Mouse (Mus musculus) retina, adult 2 months (tissue): ENCODE results near the gene Nucb2.
A peak's percentile ranks its signal among the peaks of the same experiment; 100 is the strongest.

Experiments used
- DNase-seq: peaks from one replicate; pipeline ENCODE4 v3.0.0-alpha.2; 2012; ENCODE audit warnings: low read depth, low spot score

Nucb2 gene

DNA sequence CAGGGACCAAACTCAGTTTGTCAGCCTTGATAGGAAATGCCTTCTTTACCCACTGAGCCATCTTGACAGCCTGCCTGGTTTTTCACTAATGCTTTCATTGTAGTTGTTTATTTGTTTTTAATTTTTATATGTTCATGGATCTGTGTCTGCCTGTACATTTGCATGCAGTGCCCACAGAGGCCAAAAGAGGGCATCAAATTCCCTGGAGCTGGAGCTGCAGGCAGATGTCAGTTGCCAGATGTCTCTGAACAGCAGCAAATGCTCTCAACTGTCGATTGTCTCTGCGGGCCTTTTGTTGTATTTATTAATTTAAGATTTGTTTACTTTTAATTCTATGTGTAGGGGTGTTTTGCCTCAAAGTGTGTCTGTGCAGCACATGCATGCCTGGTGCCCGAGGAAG, 15.6 kb downstream of the Nucb2 start:
- DNase-seq, result peak; percentile 20

DNA sequence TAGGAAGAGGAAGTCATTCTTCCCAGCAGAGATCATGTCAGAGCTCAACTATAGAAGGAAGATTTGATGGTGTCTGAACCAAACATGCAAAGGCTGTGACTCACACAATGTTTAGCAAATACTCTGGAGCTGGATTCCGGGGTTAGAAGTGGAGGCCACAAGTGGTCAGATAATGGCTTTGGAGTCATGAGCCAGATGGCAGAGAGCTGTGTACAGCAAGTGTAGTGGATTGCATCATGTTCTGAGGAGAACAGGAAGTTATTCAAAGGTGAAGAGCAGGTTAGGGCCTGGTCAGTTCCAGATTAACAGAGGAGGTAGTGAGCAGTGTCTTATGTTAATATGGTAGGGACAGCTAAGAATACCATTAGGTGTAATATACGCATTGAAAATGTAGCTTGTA, 20.4 kb downstream of the Nucb2 start:
- no peak for DNase-seq

DNA sequence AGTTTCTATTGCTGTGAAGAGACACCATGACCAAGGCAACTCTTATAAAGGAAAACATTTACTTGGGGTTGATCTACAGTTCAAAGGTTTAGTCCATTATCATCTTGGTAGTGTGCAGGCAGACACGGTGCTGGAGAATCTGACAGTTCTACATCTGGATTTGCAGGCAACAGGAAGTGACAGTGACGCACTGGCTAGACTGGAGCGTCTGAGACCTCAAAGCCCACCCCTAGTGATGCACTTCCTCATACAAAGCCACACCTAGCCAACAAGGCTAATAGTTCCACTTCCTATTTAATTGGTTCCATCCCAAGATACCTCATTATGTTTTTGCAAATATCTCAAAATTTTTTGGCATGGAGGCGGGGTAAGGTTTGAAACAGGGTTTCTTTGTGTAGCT, 25.6 kb downstream of the Nucb2 start:
- DNase-seq, result no peak

DNA sequence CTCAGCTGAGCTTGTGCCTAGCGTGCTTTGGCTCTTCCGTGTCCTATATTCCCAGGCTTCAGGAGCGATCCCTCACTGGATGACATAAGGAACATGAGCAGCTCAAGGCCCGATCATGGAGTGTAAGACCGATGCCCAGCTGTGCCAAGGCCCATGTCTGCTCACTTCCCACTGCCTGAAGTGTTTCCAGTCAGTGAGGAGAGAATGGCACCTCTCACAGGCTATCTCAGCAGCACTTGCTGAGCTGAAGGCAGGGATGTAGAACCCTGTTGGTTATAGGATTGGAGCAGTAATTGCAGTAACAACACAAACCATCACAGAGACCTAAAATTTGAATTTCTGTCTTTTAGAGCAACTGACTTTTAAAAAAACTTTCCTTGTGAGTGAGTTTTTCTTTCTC, 26.3 kb downstream of the Nucb2 start:
- no peak for DNase-seq

DNA sequence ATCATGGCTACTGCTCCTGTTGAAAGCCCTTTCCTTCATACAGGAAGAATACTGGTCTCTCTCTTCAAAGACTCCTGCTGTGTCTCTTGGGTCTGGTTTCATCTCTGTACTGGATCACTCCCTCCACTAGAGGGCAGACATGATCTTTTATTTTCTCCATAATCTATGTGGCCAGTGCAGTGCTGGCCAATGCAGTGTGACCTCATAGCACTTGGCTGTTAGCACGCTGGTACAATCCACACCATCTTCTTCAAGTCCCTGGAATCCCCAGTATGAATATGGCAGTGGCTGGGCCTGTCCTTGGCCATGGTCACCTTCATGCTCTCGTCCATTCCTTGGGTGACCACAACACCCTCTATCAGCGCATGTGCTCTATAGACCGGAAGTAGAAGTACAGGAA, 27.1 kb downstream of the Nucb2 start:
- peak; percentile 37 for DNase-seq

DNA sequence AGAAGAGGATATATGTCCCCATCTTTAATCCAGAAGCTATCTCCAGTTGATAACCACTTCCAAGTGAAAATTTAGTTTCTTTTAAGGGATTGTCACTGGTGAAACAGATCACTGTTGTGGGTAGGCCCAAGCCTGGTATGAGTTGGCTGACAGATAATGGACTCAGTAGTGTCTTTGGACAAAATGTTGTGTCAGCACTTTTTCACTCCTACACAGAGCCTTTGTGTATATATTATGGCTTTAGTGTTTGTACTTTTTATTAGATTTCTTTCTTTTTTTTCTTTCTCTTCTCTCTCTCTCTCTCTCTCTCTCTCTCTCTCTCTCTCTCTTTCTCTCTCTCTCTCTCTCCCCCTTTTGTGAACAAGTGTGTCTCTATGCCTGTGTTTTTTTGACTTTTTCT, 52.7 kb downstream of the Nucb2 start:
- no peak for DNase-seq

DNA sequence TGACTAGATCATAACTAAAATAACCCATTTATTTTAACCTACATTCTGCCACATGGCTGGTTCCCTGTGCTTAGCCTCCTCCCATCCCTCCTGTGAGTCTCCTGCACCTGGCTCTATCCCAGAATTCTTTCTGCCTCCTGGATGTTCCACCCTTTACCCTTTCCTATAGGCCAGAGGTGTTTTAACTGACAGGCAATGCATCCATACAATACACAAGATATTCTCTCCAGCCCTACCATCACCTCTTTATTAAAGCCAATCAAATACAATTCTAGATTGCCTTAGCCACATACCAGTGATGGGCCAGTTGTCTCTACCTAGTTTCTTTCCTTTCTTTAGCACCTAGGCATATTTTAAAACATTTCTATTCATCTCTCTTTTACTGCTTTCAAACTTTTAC, 70.4 kb downstream of the Nucb2 start:
- DNase-seq, result no peak
